Comparison of ENCODE assay signal across 9 mouse cellular contexts in genomic region chr15:79208758-79209439, GRCm38 (mm10). TPM values are rescaled to one million over a fixed set of nuclear protein-coding genes. Genes with fewer than 3 reads are reported as not detected.
DNase-seq lines count a peak whose midpoint lies in the region; ATAC-seq and TF ChIP-seq lines count a peak whose summit lies in the region.
"Had no signal": no experiment of that assay in that cellular context is flagged by ENCODE, and none has a peak within 500 bp of the region (broad histone marks: within the 10 kb centered on the region; RNA-seq: fewer than 3 reads in every experiment).

No protein-coding gene starts in this region.

- no peak overlapping the region for H3K4me2 ChIP-seq in hindbrain, postnatal 0 days (ENCODE audit: low read depth, low read length)
- H3K4me2 ChIP-seq: lung, embryonic 14.5 days had no signal

- no peaks in the 10 kb centered on the region for H3K36me3 ChIP-seq in thymus, adult 2 months (ENCODE audit: control insufficient read depth, insufficient read depth, low read length)
- no peaks in the 10 kb centered on the region for H3K36me3 ChIP-seq in hindbrain, postnatal 0 days (ENCODE audit: insufficient read depth, low read length)

- TF ChIP-seq CTCF in lung, adult 2 months (IDR thresholded peaks at IDR 0.05; ENCODE audit: insufficient read depth, low read length): no peak
- no peak for TF ChIP-seq CTCF in thymus, adult 2 months (IDR thresholded peaks at IDR 0.05; ENCODE audit: borderline replicate concordance, control insufficient read depth, extremely low read depth, insufficient read depth, low read length, poor library complexity)
- TF ChIP-seq CTCF in hindbrain, postnatal 0 days (IDR thresholded peaks at IDR 0.05; ENCODE audit: low read depth): no peak

- no peak overlapping the region for H3K4me3 ChIP-seq in lung, adult 2 months (replicated peaks; ENCODE audit: extremely low read depth, low read depth, low read length)
- peak overlapping the region; percentile 37 for H3K4me3 ChIP-seq in thymus, adult 2 months (ENCODE audit: control insufficient read depth, insufficient read depth, low read length)
- no peak overlapping the region for H3K4me3 ChIP-seq in hindbrain, postnatal 0 days (ENCODE audit: low read length)

- H3K9ac ChIP-seq in hindbrain, postnatal 0 days (replicated peaks; ENCODE audit: low read length): no peak overlapping the region
- H3K9ac ChIP-seq: lung, embryonic 14.5 days had no signal

- ATAC-seq in frontal cortex, adult (ENCODE audit: low TSS enrichment): peak; percentile 49; the same call in 1 of the 2 replicates
- no peak for ATAC-seq in hindbrain, postnatal 0 days

- WGBS in lung, adult 2 months: 57% methylated on average over 27 of the region's 27 CpGs
- 37% methylated on average over 27 of the region's 27 CpGs for WGBS in thymus, adult 2 months
- WGBS in hindbrain, postnatal 0 days: 78% methylated on average over 27 of the region's 27 CpGs

- peak overlapping the region; percentile 16; the same call in 1 of the 2 replicates for H3K27ac ChIP-seq in thymus, adult 2 months (ENCODE audit: control insufficient read depth, insufficient read depth, low read length)
- no peak overlapping the region for H3K27ac ChIP-seq in hindbrain, postnatal 0 days

- no peaks in the 10 kb centered on the region for H3K27me3 ChIP-seq in thymus, adult 2 months (ENCODE audit: control insufficient read depth, insufficient read depth, low read length)
- H3K27me3 ChIP-seq in hindbrain, postnatal 0 days (ENCODE audit: insufficient read depth, low read length): no peaks in the 10 kb centered on the region

- H3K9me3 ChIP-seq in hindbrain, postnatal 0 days (ENCODE audit: low read length): no peaks in the 10 kb centered on the region

- no peaks in the 10 kb centered on the region for H3K4me1 ChIP-seq in lung, adult 2 months (ENCODE audit: control insufficient read depth, insufficient read depth, low read length)
- H3K4me1 ChIP-seq in thymus, adult 2 months (replicated peaks; ENCODE audit: control insufficient read depth, insufficient read depth, low read length): peaks cover 13% of the 10 kb centered on the region
- H3K4me1 ChIP-seq in hindbrain, postnatal 0 days (ENCODE audit: insufficient read depth, low read length): no peaks in the 10 kb centered on the region

- no peak for DNase-seq in frontal cortex, postnatal 36 days (ENCODE audit: low spot score in 2 of 2)
- DNase-seq in MEL-GATA-1-ER (ENCODE audit: extremely low read depth, low read depth): peak; percentile 60
- DNase-seq in heart, adult 9 months (ENCODE audit: low spot score in 2 of 2): peak; percentile 44 to 62
- peak; percentile 27 for DNase-seq in lung, adult 2 months
- peak; percentile 66 for DNase-seq in thymus, adult 2 months
- no peak for DNase-seq in hindbrain, postnatal 0 days (ENCODE audit: low spot score)
- DNase-seq in right cerebral cortex, adult 2 months (ENCODE audit: low spot score in 2 of 2): no peak
- DNase-seq: lung, embryonic 14.5 days had no signal

- peak; percentile 32; the same call in 1 of the 2 replicates for TF ChIP-seq POLR2A in lung, adult 2 months (IDR thresholded peaks at IDR 0.05; ENCODE audit: borderline replicate concordance, extremely low read depth, low read depth, low read length)
- peak; percentile 38; the same call in 1 of the 2 replicates for TF ChIP-seq POLR2A in thymus, adult 2 months (IDR thresholded peaks at IDR 0.05; ENCODE audit: control insufficient read depth, extremely low read depth, insufficient read depth, low read length, poor library complexity)

RNA-seq across cellular contexts. Expression of gene Pick1, which starts 20.1 kb away (rescaled TPM):
- 21.2 and 25.9 TPM in 2 replicates for polyA plus RNA-seq in lung, adult 2 months (2012; rRNA removed)
- polyA plus RNA-seq in thymus, adult 2 months (2012; rRNA removed): 27.1 and 27.7 TPM in 2 replicates
- 59.4 and 68.0 TPM in 2 replicates for total RNA-seq in hindbrain, postnatal 0 days (2014; rRNA removed)
- 67.7 and 70.0 TPM in 2 replicates for polyA plus RNA-seq in hindbrain, postnatal 0 days (2015; fragmentation: Nextera tagmentation; extraction: Ambion mirVana)

RNA-seq across cellular contexts. Expression of gene Gm49486, which starts 20.3 kb away (rescaled TPM):
- 0.11 and 0.22 TPM in 2 replicates for polyA plus RNA-seq in lung, adult 2 months (2012; rRNA removed)
- 0.11 and 0.24 TPM in 2 replicates for polyA plus RNA-seq in thymus, adult 2 months (2012; rRNA removed)
- 0.61 and 1.7 TPM in 2 replicates for total RNA-seq in hindbrain, postnatal 0 days (2014; rRNA removed)
- polyA plus RNA-seq in hindbrain, postnatal 0 days (2015; fragmentation: Nextera tagmentation; extraction: Ambion mirVana): 1.5 and 2.1 TPM in 2 replicates

RNA-seq across cellular contexts. Expression of gene Sox10, which starts 43.9 kb away (rescaled TPM):
- polyA plus RNA-seq in lung, adult 2 months (2012; rRNA removed): 1.4 and 3.6 TPM in 2 replicates
- 0.87 and 0.88 TPM in 2 replicates for polyA plus RNA-seq in thymus, adult 2 months (2012; rRNA removed)
- 36.2 and 40.3 TPM in 2 replicates for total RNA-seq in hindbrain, postnatal 0 days (2014; rRNA removed)
- polyA plus RNA-seq in hindbrain, postnatal 0 days (2015; fragmentation: Nextera tagmentation; extraction: Ambion mirVana): 14.2 and 15.2 TPM in 2 replicates

RNA-seq across cellular contexts. Expression of gene Slc16a8, which starts 45.7 kb away (rescaled TPM):
- polyA plus RNA-seq in lung, adult 2 months (2012; rRNA removed): 0.37 and 0.52 TPM in 2 replicates
- polyA plus RNA-seq in thymus, adult 2 months (2012; rRNA removed): 0.15 TPM in 1 of 2 replicates, not detected in the other
- total RNA-seq in hindbrain, postnatal 0 days (2014; rRNA removed): 1.0 and 2.0 TPM in 2 replicates
- polyA plus RNA-seq in hindbrain, postnatal 0 days (2015; fragmentation: Nextera tagmentation; extraction: Ambion mirVana): 3.1 and 3.7 TPM in 2 replicates

Comparison
In these comparisons a context has a peak if more than half of its experiments do, and no peak if none do; other contexts are left out.
1. DNase-seq: peak in MEL-GATA-1-ER (single experiment), heart, adult 9 months (2 of 2), lung, adult 2 months (single experiment) and thymus, adult 2 months (single experiment); none in frontal cortex, postnatal 36 days (0 of 2), hindbrain, postnatal 0 days (single experiment) and right cerebral cortex, adult 2 months (0 of 2).